Mouse (Mus musculus) stomach, embryonic 14.5 days (tissue): ENCODE data around the gene Eif4a1. TPM values are rescaled to one million over a fixed set of nuclear protein-coding genes. Genes with fewer than 3 reads are reported as not detected.
A peak's percentile ranks its signal among the peaks of the same experiment; 100 is the strongest.

Source experiments
- ATAC-seq: fragments of 200-750 bp; cut with Nextera tagmentation; 2 replicates; pipeline ENCODE4 v1.8.0; 2017; ENCODE audit warnings: low read depth, moderate TSS enrichment; ENCODE audit not compliant: insufficient number of reproducible peaks, insufficient read depth, low FRiP score
- H3K27ac ChIP-seq: fragments of 300-500 bp; sonication (generic); 2 replicates; pipeline ENCODE4 v1.5.1; 2014; ENCODE audit warnings: mild to moderate bottlenecking, low read length, moderate library complexity, mixed read lengths
- H3K27me3 ChIP-seq: fragments of 300-500 bp; sonication (generic); 2 replicates; pipeline ENCODE4 v1.6.1; 2014; ENCODE audit warnings: low read length, control low read depth, mixed read lengths; ENCODE audit not compliant: control insufficient read depth, insufficient read depth
- H3K36me3 ChIP-seq: fragments of 300-500 bp; sonication (generic); 2 replicates; pipeline ENCODE4 v1.6.1; 2014; ENCODE audit warnings: mild to moderate bottlenecking, control low read depth, low read length, moderate library complexity, mixed read lengths; ENCODE audit not compliant: control insufficient read depth, insufficient read depth
- H3K4me1 ChIP-seq: fragments of 300-500 bp; sonication (generic); 2 replicates; pipeline ENCODE4 v1.6.1; 2014; ENCODE audit warnings: low read length, control low read depth, mixed read lengths; ENCODE audit not compliant: control insufficient read depth, insufficient read depth
- H3K4me2 ChIP-seq: fragments of 300-500 bp; sonication (generic); replicated peaks from 2 replicates; pipeline ENCODE4 v1.6.1; 2014; ENCODE audit warnings: low read depth, low read length, control low read depth
- H3K4me3 ChIP-seq: fragments of 300-500 bp; sonication (generic); 2 replicates; pipeline ENCODE4 v1.5.1; 2014; ENCODE audit warnings: low read depth, low read length, control low read depth
- H3K9ac ChIP-seq: fragments of 300-500 bp; sonication (generic); replicated peaks from 2 replicates; pipeline ENCODE4 v1.6.1; 2014; ENCODE audit warnings: low read depth, mild to moderate bottlenecking, control low read depth, low read length, moderate library complexity, mixed read lengths
- H3K9me3 ChIP-seq: fragments of 300-500 bp; sonication (generic); 2 replicates; pipeline ENCODE4 v1.6.1; 2016; ENCODE audit warnings: low read depth, low read length, control low read depth; ENCODE audit not compliant: control insufficient read depth
- WGBS: fragments of 180-500 bp; shearing (Covaris S2); extraction: QIAGEN DNeasy Blood & Tissue Kit; methylation state at CpG from one replicate; pipeline ENCODE4 v1.1.7; 2014; 5-methylcytosine and 5-hydroxymethylcytosine counted together
- polyA plus RNA-seq: library from polyadenylated mRNA; unstranded; fragments of >200 nt; fragmentation: Nextera tagmentation; extraction: Ambion mirVana; gene quantifications from 2 replicates; pipeline ENCODE4 v1.2.1, GENCODE M21; 2014

The Eif4a1 gene
- polyA plus RNA-seq, 1 experiment from 2014 or later, result 654 TPM

GRCm38 (mm10) chr11:69679144-69679543 lies 6.9 kb upstream of the Eif4a1 start:
- H3K27ac ChIP-seq, result no peak overlapping the region
- H3K4me1 ChIP-seq, result peaks cover 16% of the 10 kb centered on the region
- WGBS, result 81% methylated on average over 2 of the region's 2 CpGs
- no peaks in the 10 kb centered on the region for H3K27me3 ChIP-seq
- ATAC-seq, result no peak
- H3K4me2 ChIP-seq, result no peak overlapping the region
- H3K9ac ChIP-seq, result no peak overlapping the region
- H3K9me3 ChIP-seq, result no peaks in the 10 kb centered on the region
- H3K36me3 ChIP-seq, result peaks cover 45% of the 10 kb centered on the region
- no peak overlapping the region for H3K4me3 ChIP-seq

- Histone ChIP-seq H3K4me1 (peaks cover 14% of the 10 kb centered on the region; the same call in 1 of the 2 replicates), H3K9ac (peak overlapping the region; percentile 99), H3K9me3 (no peaks in the 10 kb centered on the region), H3K4me3 (peak overlapping the region; percentile 100), H3K36me3 (peaks cover 68% of the 10 kb centered on the region), H3K27ac (peak overlapping the region; percentile 99), H3K27me3 (no peaks in the 10 kb centered on the region), H3K4me2 (peak overlapping the region; percentile 97; the same call in 1 of the 2 replicates)
- ATAC-seq, result peak; percentile 4
- WGBS, result under 1% methylated on average over 43 of the region's 43 CpGs
Observed at GRCm38 (mm10) chr11:69671726-69672124, 498 bp downstream of the Eif4a1 start.

- ATAC-seq, result peak; percentile 72
- H3K27ac ChIP-seq, result peak overlapping the region; percentile 99
- H3K4me3 ChIP-seq, result peak overlapping the region; percentile 100
- peak overlapping the region; percentile 99 for H3K9ac ChIP-seq
- no peaks in the 10 kb centered on the region for H3K9me3 ChIP-seq
- peaks cover 68% of the 10 kb centered on the region for H3K36me3 ChIP-seq
- H3K4me2 ChIP-seq, result peak overlapping the region; percentile 97
- WGBS, result 1% methylated on average over 59 of the region's 61 CpGs
- peaks cover 14% of the 10 kb centered on the region; the same call in 1 of the 2 replicates for H3K4me1 ChIP-seq
- H3K27me3 ChIP-seq, result no peaks in the 10 kb centered on the region
Observed at GRCm38 (mm10) chr11:69670786-69671725, 1.2 kb downstream of the Eif4a1 start.

GRCm38 (mm10) chr11:69666665-69667005 lies 5.6 kb downstream of the Eif4a1 start:
- Histone ChIP-seq H3K9ac (no peak overlapping the region), H3K4me3 (no peak overlapping the region), H3K27ac (no peak overlapping the region), H3K36me3 (peaks cover 56% of the 10 kb centered on the region), H3K27me3 (no peaks in the 10 kb centered on the region), H3K4me1 (peaks cover 21% of the 10 kb centered on the region; the same call in 1 of the 2 replicates), H3K9me3 (no peaks in the 10 kb centered on the region), H3K4me2 (no peak overlapping the region)
- ATAC-seq, result no peak
- WGBS, result 91% methylated on average over 3 of the region's 3 CpGs

GRCm38 (mm10) chr11:69665961-69666664 lies 6.1 kb downstream of the Eif4a1 start, which contains the start of gene Cd68:
TSS of gene Cd68 (minus strand) at chr11:69666153.
- H3K4me3 ChIP-seq, result no peak within 1 kb of the TSS
- no peak within 1 kb of the TSS for H3K4me2 ChIP-seq
- no peak for ATAC-seq

GRCm38 (mm10) chr11:69665457-69665960 lies 6.7 kb downstream of the Eif4a1 start:
- H3K4me3 ChIP-seq, result no peak overlapping the region

More at GRCm38 (mm10) chr11:69665961-69666664, 6.1 kb downstream of the Eif4a1 start, which contains the start of gene Cd68:
- Histone ChIP-seq H3K9ac (no peak within 1 kb of the TSS), H3K36me3 (peaks cover 56% of the 10 kb centered on the region), H3K27ac (peak within 1 kb of the TSS; percentile 11; the same call in 1 of the 2 replicates), H3K4me1 (peaks cover 26% of the 10 kb centered on the region; the same call in 1 of the 2 replicates), H3K27me3 (no peaks in the 10 kb centered on the region), H3K9me3 (no peaks in the 10 kb centered on the region)
- 32% methylated on average over 7 of the region's 7 CpGs for WGBS

DNA sequence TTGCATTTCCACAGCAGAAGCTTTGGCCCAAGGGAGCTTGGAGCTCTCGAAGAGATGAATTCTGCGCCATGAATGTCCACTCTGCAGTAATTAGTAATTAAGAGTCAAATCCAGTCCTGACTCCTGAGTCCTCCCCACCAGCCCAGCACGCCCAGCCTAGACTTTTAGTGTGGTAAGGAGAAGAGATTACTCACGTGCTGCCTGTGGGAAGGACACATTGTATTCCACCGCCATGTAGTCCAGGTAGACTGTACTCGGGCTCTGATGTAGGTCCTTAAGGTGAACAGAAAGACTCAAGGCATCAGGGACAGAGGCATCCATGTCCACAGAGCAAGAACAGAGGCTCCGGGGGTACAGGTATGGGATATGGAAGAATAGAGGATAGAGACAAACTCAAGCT lies 7.4 kb downstream of the Eif4a1 start:
- Histone ChIP-seq H3K27ac (no peak overlapping the region), H3K4me3 (no peak overlapping the region), H3K9me3 (no peaks in the 10 kb centered on the region), H3K9ac (no peak overlapping the region), H3K4me2 (no peak overlapping the region), H3K36me3 (peaks cover 45% of the 10 kb centered on the region), H3K27me3 (no peaks in the 10 kb centered on the region), H3K4me1 (peaks cover 21% of the 10 kb centered on the region; the same call in 1 of the 2 replicates)
- WGBS, result 91% methylated on average over 7 of the region's 7 CpGs
- ATAC-seq, result no peak

More at GRCm38 (mm10) chr11:69665457-69665960, 6.7 kb downstream of the Eif4a1 start:
- Histone ChIP-seq H3K27me3 (no peaks in the 10 kb centered on the region), H3K4me1 (peaks cover 27% of the 10 kb centered on the region; the same call in 1 of the 2 replicates), H3K27ac (no peak overlapping the region), H3K9me3 (no peaks in the 10 kb centered on the region), H3K4me2 (no peak overlapping the region), H3K9ac (no peak overlapping the region), H3K36me3 (peaks cover 52% of the 10 kb centered on the region)
- WGBS, result 69% methylated on average over 9 of the region's 9 CpGs
- ATAC-seq, result no peak

DNA sequence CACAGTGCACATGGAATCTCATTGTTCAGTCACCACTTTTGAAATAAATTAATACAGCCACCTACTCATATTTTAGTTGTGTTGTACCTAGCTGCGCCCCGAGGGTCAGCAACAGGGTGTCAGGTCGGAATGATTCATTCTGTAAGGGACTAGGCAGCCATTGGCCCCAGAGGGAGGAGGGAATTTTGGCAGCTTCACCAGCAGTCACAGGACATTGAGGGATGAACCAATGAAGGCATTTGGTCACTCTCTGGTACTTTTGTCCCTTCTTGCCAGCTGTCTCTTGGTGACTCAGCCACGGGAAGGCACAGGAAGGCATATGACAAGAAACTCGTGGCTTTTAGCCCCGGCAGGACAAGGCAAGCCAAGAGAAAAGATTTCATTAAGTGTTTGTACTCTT lies 8.4 kb downstream of the Eif4a1 start:
- WGBS, result 85% methylated on average over 6 of the region's 6 CpGs
- Histone ChIP-seq H3K36me3 (peaks cover 39% of the 10 kb centered on the region), H3K4me3 (no peak overlapping the region), H3K9me3 (no peaks in the 10 kb centered on the region), H3K27ac (no peak overlapping the region), H3K4me1 (peaks cover 13% of the 10 kb centered on the region; the same call in 1 of the 2 replicates), H3K4me2 (no peak overlapping the region), H3K9ac (no peak overlapping the region), H3K27me3 (no peaks in the 10 kb centered on the region)
- ATAC-seq, result no peak
